Mouse (Mus musculus): Measurements from ENCODE around the gene Oas1h.
A peak's percentile ranks its signal among the peaks of the same experiment; 100 is the strongest.
"Not testable (repeated sequence)": the region's sequence is repeated elsewhere in the genome, so short reads cannot be mapped to it uniquely, and the experiment has no call there.

Gene Oas1h

GRCm38 (mm10) chr5:120861121-120861520 is at the start of gene Oas1h:
Gene Oas1h (plus strand): TSS chr5:120861421.
- no peak for DNase-seq (ENCODE audit: extremely low read depth, insufficient read length, low spot score)

- peak; percentile 70 for DNase-seq (ENCODE audit: extremely low read depth, insufficient read length, low spot score)
Observed at GRCm38 (mm10) chr5:120811951-120812819, 49.0 kb upstream of the Oas1h start, which contains the start of gene Oas1c. Gene Oas1c (minus strand): TSS chr5:120812514.

DNA sequence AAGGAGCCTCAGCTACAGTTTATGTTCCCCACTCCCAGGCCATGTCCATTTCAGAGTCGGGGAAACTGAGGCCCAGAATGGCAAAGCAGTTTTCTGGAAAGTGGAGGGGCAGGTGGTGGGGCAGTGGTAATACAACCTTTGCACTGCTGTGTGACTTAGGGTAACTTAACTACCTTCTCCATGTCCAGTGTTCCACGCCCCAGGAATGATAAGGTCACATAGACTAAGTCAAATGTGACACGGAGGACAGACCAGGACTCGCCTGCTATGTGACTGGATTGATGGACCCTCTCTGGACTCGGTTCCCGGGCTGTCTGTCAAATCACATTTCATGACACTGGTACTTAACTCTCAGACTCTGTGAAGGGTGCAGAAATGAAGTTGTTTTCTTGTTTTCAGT is 48.2 kb upstream of the Oas1h start:
- no peak for DNase-seq (ENCODE audit: extremely low read depth, insufficient read length, low spot score)

- DNase-seq (ENCODE audit: extremely low read depth, insufficient read length, low spot score): no peak
Observed at GRCm38 (mm10) chr5:120815949-120816348, 45.3 kb upstream of the Oas1h start.

DNA sequence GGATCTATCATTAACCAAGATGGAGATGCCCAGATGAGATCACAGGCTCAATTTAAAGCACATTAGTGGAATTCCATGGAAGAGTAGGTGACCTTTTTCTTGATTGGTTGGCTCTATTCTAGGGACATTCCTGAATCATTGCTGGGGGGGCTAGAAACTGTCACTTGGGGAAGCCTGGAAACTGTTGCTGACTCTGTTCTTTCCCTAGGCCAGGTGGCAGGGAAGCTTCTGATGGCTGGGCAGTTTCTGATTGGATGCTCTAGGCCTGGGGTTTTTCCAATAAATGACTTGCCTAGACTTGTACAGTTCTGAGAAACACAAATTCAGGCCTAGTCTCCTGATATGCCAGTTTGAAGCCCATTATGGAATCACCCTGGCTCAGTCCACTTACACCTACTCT is 42.2 kb upstream of the Oas1h start:
- no peak for DNase-seq (ENCODE audit: extremely low read depth, insufficient read length, low spot score)

GRCm38 (mm10) chr5:120831031-120831430 is 30.2 kb upstream of the Oas1h start:
- DNase-seq (ENCODE audit: extremely low read depth, insufficient read length, low spot score): no peak

DNA sequence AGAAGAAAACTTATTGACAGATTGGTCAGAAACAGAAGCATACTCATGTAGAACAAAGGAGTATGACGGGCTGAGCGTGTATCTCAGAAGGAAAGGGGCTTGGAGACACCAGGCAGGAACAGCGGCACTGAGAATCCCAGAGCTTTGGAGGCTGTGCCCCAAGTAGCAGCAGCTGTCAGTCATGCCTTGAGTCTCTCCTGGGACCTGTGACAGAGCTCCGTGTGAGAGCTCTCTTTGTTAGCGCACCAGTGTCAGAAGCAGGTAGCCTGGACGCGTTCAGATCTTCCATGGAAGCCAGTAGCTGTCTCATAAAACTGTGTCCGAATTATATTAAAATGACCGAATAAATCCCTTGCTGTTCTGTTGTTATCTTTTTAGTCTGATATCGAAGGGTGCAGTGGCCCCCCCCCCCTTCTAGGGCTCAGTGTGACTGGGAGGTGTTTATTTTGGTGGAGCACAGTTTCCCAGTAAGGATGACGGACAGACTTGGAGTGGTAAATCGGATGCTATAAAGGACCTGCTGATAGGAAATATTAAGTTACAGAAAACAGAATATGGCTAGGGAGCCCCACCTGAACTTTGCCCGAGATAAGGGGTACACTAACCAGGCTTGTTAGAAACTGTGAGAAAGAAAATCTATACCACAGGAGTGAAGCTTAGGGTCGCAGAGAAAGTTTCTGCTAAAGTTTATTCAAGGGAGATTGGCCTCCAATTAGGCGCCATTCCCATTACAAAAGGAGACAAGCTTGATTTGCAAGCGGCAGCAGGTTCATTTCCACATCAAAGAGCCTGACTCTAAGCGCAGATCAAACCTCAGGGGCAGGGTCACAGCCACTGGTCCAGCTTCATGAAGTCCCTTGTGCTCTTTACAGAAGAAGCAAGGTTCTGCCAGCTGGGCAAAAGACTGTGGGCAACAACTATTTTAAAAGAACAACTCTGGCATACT is 27.6 kb upstream of the Oas1h start:
- DNase-seq (ENCODE audit: extremely low read depth, insufficient read length, low spot score): no peak

GRCm38 (mm10) chr5:120836731-120837585 is 24.3 kb upstream of the Oas1h start:
- DNase-seq (ENCODE audit: extremely low read depth, insufficient read length, low spot score): peak; percentile 30

DNA sequence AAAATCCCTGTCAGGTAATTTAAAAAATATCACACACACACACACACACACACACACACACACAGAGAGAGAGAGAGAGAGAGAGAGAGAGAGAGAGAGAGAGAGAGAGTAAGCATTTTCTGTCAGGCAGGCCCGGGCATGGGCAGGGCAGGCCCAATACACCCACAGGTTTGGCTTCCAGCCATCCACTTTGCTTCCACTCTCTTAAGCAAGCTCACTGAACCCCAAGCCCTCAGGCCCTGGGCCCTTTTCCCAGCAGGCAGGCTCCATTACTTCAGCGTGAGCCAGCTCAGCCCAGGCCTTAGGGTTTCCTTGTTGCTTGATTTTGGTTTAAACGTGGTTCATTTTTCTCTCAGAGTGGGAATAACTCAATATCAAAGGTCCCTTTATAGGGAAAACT is 16.5 kb upstream of the Oas1h start:
- DNase-seq (ENCODE audit: extremely low read depth, insufficient read length, low spot score): peak; percentile 11

DNA sequence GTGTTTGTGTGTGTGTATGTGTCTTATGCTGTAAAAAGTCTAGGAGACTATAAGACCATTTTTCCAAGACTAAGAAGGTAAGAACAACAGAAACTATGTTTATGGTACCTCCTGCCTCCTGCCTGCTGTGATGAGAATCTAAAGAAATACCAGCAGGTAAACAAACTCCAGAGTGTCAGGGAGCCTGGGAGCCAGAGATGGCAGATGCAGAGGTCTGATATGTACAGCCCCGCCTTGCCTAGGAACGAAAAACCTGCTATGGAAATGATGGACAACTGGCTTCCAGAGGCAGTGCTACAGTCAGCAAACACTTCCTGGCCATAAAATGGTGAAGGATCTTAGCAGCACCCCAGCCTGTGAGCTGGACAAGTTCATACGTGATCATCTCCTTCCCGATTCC is 14.2 kb upstream of the Oas1h start, which contains the start of gene Oas1f:
Oas1f (plus strand) TSS at position 301 of the 400 bp plus-strand sequence.
- no peak for DNase-seq (ENCODE audit: extremely low read depth, insufficient read length, low spot score)

GRCm38 (mm10) chr5:120849601-120850136 is 11.6 kb upstream of the Oas1h start:
- peak; percentile 7 for DNase-seq (ENCODE audit: extremely low read depth, insufficient read length, low spot score)

DNA sequence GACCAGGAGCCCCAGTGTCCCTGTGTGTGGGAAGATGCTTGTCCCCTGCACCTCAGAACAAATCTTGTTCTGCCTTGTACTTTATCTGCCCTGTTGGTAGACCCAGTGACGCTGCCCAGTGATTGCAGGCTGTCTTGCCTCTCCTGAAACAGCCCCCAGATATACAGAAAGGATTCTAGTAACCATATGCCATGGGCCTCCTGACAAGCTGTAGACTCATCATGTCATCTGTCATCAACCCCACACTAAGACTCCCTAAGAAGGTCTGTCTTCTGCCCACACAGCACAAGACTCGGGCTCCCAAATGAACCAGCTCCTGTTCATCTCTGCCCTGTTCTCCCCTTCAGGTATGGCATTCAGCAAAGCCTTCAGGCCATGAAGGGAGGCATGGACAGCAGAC is 2.0 kb upstream of the Oas1h start:
- DNase-seq (ENCODE audit: extremely low read depth, insufficient read length, low spot score): no peak

- DNase-seq (ENCODE audit: extremely low read depth, insufficient read length, low spot score): peak; percentile 15
Observed at GRCm38 (mm10) chr5:120865336-120865860, 4.2 kb downstream of the Oas1h start.

GRCm38 (mm10) chr5:120869436-120870015 is 8.3 kb downstream of the Oas1h start:
- DNase-seq (ENCODE audit: extremely low read depth, insufficient read length, low spot score): no peak

GRCm38 (mm10) chr5:120870081-120870480 is 8.9 kb downstream of the Oas1h start:
- DNase-seq (ENCODE audit: extremely low read depth, insufficient read length, low spot score): no peak

GRCm38 (mm10) chr5:120870782-120871181 is 9.6 kb downstream of the Oas1h start:
- no peak for DNase-seq (ENCODE audit: extremely low read depth, insufficient read length, low spot score)

GRCm38 (mm10) chr5:120871469-120871868 is 10.2 kb downstream of the Oas1h start:
- no peak for DNase-seq (ENCODE audit: extremely low read depth, insufficient read length, low spot score)

DNA sequence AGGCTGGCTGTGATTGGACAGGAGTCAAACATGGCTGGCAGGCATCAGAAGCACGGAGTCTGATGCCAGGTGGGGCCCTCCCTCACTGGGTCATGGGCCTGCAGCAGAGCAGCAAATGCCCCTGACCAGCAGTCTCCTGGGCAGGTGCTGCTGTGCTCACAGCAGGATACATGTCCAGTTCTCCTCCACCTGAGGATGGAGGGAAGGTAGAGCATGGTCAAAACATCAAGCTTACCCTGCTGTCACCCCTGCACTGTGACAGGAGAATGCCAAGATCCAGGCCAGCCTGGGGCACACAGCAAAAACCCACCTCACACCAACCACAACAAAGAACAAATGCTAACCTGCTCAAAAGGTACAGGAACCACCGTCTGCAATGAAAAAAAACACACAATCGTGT is 15.6 kb downstream of the Oas1h start:
- not testable (repeated sequence) for DNase-seq (ENCODE audit: extremely low read depth, insufficient read length, low spot score)

DNA sequence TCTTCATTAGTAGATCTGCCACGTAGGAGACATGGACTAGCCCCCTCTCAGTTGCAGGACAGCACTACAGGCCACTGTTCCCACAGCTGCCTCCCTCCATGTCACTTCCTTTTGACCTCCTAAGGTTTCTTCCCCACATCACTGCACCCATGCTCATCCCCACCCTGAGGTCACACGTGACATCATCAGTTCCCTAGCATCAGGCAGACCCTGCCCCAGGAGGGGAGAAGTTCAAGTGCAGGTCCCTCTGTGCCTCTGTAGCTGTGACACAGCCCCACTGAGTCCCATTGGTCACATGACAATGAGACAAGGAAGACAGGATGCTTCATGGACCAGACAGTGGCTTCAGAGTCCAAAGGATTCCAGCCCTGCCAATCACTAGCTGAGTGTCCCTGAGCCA is 16.2 kb downstream of the Oas1h start:
- DNase-seq (ENCODE audit: extremely low read depth, insufficient read length, low spot score): not testable (repeated sequence)

All from 3134 (cell line).